Comparison of ENCODE assay signal across 26 mouse cellular contexts in genomic region chr2:128582881-128583280, GRCm38 (mm10). TPM values are rescaled to one million over a fixed set of nuclear protein-coding genes. Genes with fewer than 3 reads are reported as not detected.
A peak's percentile ranks its signal among the peaks of the same experiment; 100 is the strongest.
DNase-seq lines count a peak whose midpoint lies in the region; ATAC-seq and TF ChIP-seq lines count a peak whose summit lies in the region.
"Had no signal": no experiment of that assay in that cellular context is flagged by ENCODE, and none has a peak within 500 bp of the region (broad histone marks: within the 10 kb centered on the region; RNA-seq: fewer than 3 reads in every experiment).

No protein-coding gene starts in this region.

- no peak overlapping the region for H3K4me2 ChIP-seq in embryonic facial prominence, embryonic 14.5 days (ENCODE audit: low read depth, low read length)
- no peak overlapping the region for H3K4me2 ChIP-seq in kidney, embryonic 15.5 days
- H3K4me2 ChIP-seq in kidney, postnatal 0 days (ENCODE audit: low read length): no peak overlapping the region
- H3K4me2 ChIP-seq: embryonic facial prominence, embryonic 13.5 days; forebrain, embryonic 13.5 days; forebrain, embryonic 15.5 days had no signal

- H3K9me3 ChIP-seq in embryonic facial prominence, embryonic 14.5 days (ENCODE audit: control insufficient read depth, low read length): no peaks in the 10 kb centered on the region
- H3K9me3 ChIP-seq in embryonic facial prominence, embryonic 10.5 days: no peaks in the 10 kb centered on the region
- H3K9me3 ChIP-seq in kidney, embryonic 15.5 days (replicated peaks): no peaks in the 10 kb centered on the region
- H3K9me3 ChIP-seq in kidney, postnatal 0 days (replicated peaks; ENCODE audit: low read length): no peaks in the 10 kb centered on the region
- H3K9me3 ChIP-seq: embryonic facial prominence, embryonic 13.5 days; forebrain, embryonic 13.5 days; forebrain, embryonic 15.5 days had no signal

- no peak overlapping the region for H3K9ac ChIP-seq in embryonic facial prominence, embryonic 14.5 days (ENCODE audit: low read depth, low read length)
- no peak overlapping the region for H3K9ac ChIP-seq in kidney, embryonic 15.5 days
- H3K9ac ChIP-seq in kidney, postnatal 0 days (ENCODE audit: low read depth, low read length): no peak overlapping the region
- H3K9ac ChIP-seq: embryonic facial prominence, embryonic 13.5 days; forebrain, embryonic 13.5 days; forebrain, embryonic 15.5 days; forebrain, postnatal 0 days had no signal

- 51% methylated on average over 5 of the region's 5 CpGs for whole genome bisulfite sequencing in embryonic facial prominence, embryonic 14.5 days
- 51% methylated on average over 5 of the region's 5 CpGs for WGBS in embryonic facial prominence, embryonic 10.5 days
- WGBS in kidney, embryonic 15.5 days: 45% methylated on average over 5 of the region's 5 CpGs
- WGBS in kidney, postnatal 0 days: 39% methylated on average over 5 of the region's 5 CpGs

- DNase-seq in embryonic facial prominence, embryonic 14.5 days (ENCODE audit: low spot score): peak; percentile 12
- DNase-seq in embryonic facial prominence, embryonic 10.5 days (ENCODE audit: low spot score): no peak
- DNase-seq in kidney, postnatal 10 days: no peak
- DNase-seq in kidney, postnatal 0 days (ENCODE audit: low spot score): peak; percentile 61
- no peak for DNase-seq in kidney, postnatal 25 days
- no peak for DNase-seq in layer of hippocampus, adult 9-11 months
- DNase-seq: adrenal gland, adult 8-10 months; adrenal gland, postnatal 14 days; adrenal gland, postnatal 36 days; cerebellum, adult 11-12 months; cerebellum, adult 2 months; cerebellum, adult 9-10 months; cerebellum, postnatal 10 days; cerebellum, postnatal 25 days; embryo, embryonic 11 days; forebrain, postnatal 0 days had no signal

- H3K4me1 ChIP-seq in embryonic facial prominence, embryonic 14.5 days (ENCODE audit: control insufficient read depth, insufficient read depth, low read length): no peaks in the 10 kb centered on the region
- H3K4me1 ChIP-seq in embryonic facial prominence, embryonic 10.5 days: 0 out of 2 replicates have a peak, but pooled peaks cover 8% of the 10 kb centered on the region
- 0 out of 2 replicates have a peak, but pooled peaks cover 5% of the 10 kb centered on the region for H3K4me1 ChIP-seq in kidney, embryonic 15.5 days
- H3K4me1 ChIP-seq in kidney, postnatal 0 days (replicated peaks; ENCODE audit: insufficient read depth, low read length): no peaks in the 10 kb centered on the region
- H3K4me1 ChIP-seq: embryonic facial prominence, embryonic 13.5 days; forebrain, embryonic 13.5 days; forebrain, embryonic 15.5 days had no signal

- no peaks in the 10 kb centered on the region for H3K27me3 ChIP-seq in embryonic facial prominence, embryonic 14.5 days (replicated peaks; ENCODE audit: control insufficient read depth, insufficient read depth, low read length)
- no peaks in the 10 kb centered on the region for H3K27me3 ChIP-seq in embryonic facial prominence, embryonic 10.5 days (replicated peaks; ENCODE audit: low read depth, poor library complexity, severe bottlenecking)
- H3K27me3 ChIP-seq in kidney, embryonic 15.5 days: no peaks in the 10 kb centered on the region
- H3K27me3 ChIP-seq in kidney, postnatal 0 days (ENCODE audit: insufficient read depth, low read length): no peaks in the 10 kb centered on the region
- H3K27me3 ChIP-seq: embryonic facial prominence, embryonic 13.5 days; forebrain, embryonic 13.5 days; forebrain, embryonic 15.5 days had no signal

- ATAC-seq in embryonic facial prominence, embryonic 14.5 days (ENCODE audit: low read depth): no peak
- peak; percentile 58; the same call in 1 of the 2 replicates for ATAC-seq in kidney, embryonic 15.5 days (replicated peaks; ENCODE audit: low FRiP score)
- ATAC-seq in kidney, postnatal 0 days (replicated peaks; ENCODE audit: low FRiP score, low read depth): peak; percentile 36; the same call in 1 of the 2 replicates
- ATAC-seq: activated CD4-positive, CD25-positive, alpha-beta regulatory T cell, adult 4 months; forebrain, embryonic 13.5 days; forebrain, embryonic 15.5 days; forebrain, postnatal 0 days; Patski had no signal

- TF ChIP-seq CTCF in kidney, postnatal 0 days (IDR thresholded peaks at IDR 0.05; ENCODE audit: low read depth): no peak

- H3K27ac ChIP-seq in embryonic facial prominence, embryonic 14.5 days (replicated peaks; ENCODE audit: low read depth, low read length): no peak overlapping the region
- no peak overlapping the region for H3K27ac ChIP-seq in embryonic facial prominence, embryonic 10.5 days (replicated peaks)
- H3K27ac ChIP-seq in kidney, embryonic 15.5 days: no peak overlapping the region
- H3K27ac ChIP-seq in kidney, postnatal 0 days: no peak overlapping the region
- H3K27ac ChIP-seq: embryonic facial prominence, embryonic 13.5 days; forebrain, embryonic 13.5 days; forebrain, embryonic 15.5 days had no signal

- no peaks in the 10 kb centered on the region for H3K36me3 ChIP-seq in embryonic facial prominence, embryonic 14.5 days (ENCODE audit: control insufficient read depth, insufficient read depth, low read length)
- no peaks in the 10 kb centered on the region for H3K36me3 ChIP-seq in embryonic facial prominence, embryonic 10.5 days (replicated peaks)
- no peaks in the 10 kb centered on the region for H3K36me3 ChIP-seq in kidney, embryonic 15.5 days
- no peaks in the 10 kb centered on the region for H3K36me3 ChIP-seq in kidney, postnatal 0 days (ENCODE audit: insufficient read depth, low read length)
- H3K36me3 ChIP-seq: embryonic facial prominence, embryonic 13.5 days; forebrain, embryonic 15.5 days had no signal

- no peak overlapping the region for H3K4me3 ChIP-seq in embryonic facial prominence, embryonic 14.5 days (ENCODE audit: low read depth, low read length)
- no peak overlapping the region for H3K4me3 ChIP-seq in embryonic facial prominence, embryonic 10.5 days
- no peak overlapping the region for H3K4me3 ChIP-seq in kidney, embryonic 15.5 days (replicated peaks)
- H3K4me3 ChIP-seq in kidney, postnatal 0 days (replicated peaks; ENCODE audit: low read depth, low read length): no peak overlapping the region
- H3K4me3 ChIP-seq: embryonic facial prominence, embryonic 13.5 days; forebrain, embryonic 13.5 days; forebrain, embryonic 15.5 days had no signal

RNA-seq across cellular contexts. Expression of gene Spdye4c, which starts 8.1 kb away (rescaled TPM):
- polyA plus RNA-seq in embryonic facial prominence, embryonic 14.5 days (2014; fragmentation: Nextera tagmentation; extraction: Ambion mirVana): not detected in 2 replicates
- polyA plus RNA-seq in embryonic facial prominence, embryonic 10.5 days (2016; fragmentation: Nextera tagmentation; extraction: Ambion mirVana): not detected in 2 replicates
- not detected in 2 replicates for polyA plus RNA-seq in kidney, embryonic 15.5 days (2015; fragmentation: Nextera tagmentation; extraction: Ambion mirVana)
- polyA plus RNA-seq in kidney, postnatal 0 days (2015; fragmentation: Nextera tagmentation; extraction: Ambion mirVana): not detected in 2 replicates
- polyA plus RNA-seq: activated CD4-positive, CD25-positive, alpha-beta regulatory T cell, adult 4 months; C2C12; cerebellum, adult 2 months; cortical plate, adult 2 months; embryonic facial prominence, embryonic 11.5 days; embryonic facial prominence, embryonic 13.5 days; forebrain, embryonic 11.5 days; forebrain, embryonic 13.5 days; forebrain, embryonic 15.5 days; forebrain, postnatal 0 days; Patski had no signal

Comparison
In these comparisons a context has a peak if more than half of its experiments do, and no peak if none do; other contexts are left out.
1. DNase-seq: peak in embryonic facial prominence, embryonic 14.5 days (single experiment) and kidney, postnatal 0 days (single experiment); none in embryonic facial prominence, embryonic 10.5 days (single experiment), kidney, postnatal 10 days (single experiment), kidney, postnatal 25 days (0 of 2) and layer of hippocampus, adult 9-11 months (single experiment).